In the genomic region with DNA sequence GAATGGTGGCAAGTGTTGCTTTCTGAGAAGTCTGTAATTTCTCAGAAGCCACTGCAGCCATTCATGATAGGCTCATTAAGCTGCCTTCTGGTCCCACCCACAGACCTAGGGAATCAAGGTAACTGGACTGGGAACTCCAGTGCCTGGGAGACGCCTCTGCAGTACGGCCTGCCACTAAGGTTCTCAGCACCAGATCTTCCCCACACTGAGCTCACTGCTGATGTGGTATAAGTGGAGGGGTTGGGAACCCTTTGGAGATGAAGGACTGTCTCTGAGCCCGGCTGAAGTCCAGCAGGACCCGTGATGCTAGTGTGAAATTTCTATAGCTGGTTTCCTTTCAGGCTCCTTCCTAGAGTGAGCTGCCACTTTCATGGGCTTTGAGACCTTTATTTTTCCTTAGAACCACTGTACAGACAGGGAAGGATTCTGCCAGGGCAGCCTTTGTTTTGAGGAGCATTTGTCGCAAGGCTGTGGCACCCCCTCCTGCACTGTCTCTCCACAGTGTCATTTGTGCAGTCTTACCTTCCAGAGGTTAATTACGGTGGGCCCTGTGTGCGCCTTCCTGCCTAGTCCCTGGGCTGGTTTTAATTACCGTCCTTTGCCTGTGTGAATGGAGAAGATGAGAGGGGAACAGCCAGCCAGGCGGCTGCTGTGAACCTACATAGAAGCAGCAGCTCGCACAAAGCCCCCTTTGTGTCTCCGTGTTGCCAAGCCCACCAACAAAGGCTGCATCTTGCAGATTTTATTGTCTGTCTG, we compare ENCODE assay signal across 12 mouse cellular contexts.
DNase-seq lines count a peak whose midpoint lies in the region; ATAC-seq and TF ChIP-seq lines count a peak whose summit lies in the region.
"Had no signal": no experiment of that assay in that cellular context is flagged by ENCODE, and none has a peak within 500 bp of the region (broad histone marks: within the 10 kb centered on the region; RNA-seq: fewer than 3 reads in every experiment).

No protein-coding gene starts in this region.

- H3K4me1 ChIP-seq in kidney, adult 2 months (ENCODE audit: control insufficient read depth, insufficient read depth, low read length) = no peaks in the 10 kb centered on the region
- peaks cover 47% of the 10 kb centered on the region for H3K4me1 ChIP-seq in forebrain, embryonic 13.5 days
- peaks cover 44% of the 10 kb centered on the region for H3K4me1 ChIP-seq in limb, embryonic 13.5 days
- peaks cover 32% of the 10 kb centered on the region for H3K4me1 ChIP-seq in olfactory bulb, adult 2 months (ENCODE audit: control insufficient read depth, insufficient read depth, low read length)

- TF ChIP-seq CTCF in kidney, adult 2 months (conservative IDR thresholded peaks at IDR 0.05; ENCODE audit: insufficient read depth, insufficient read length, low read depth, low read length) = no peak
- no peak for TF ChIP-seq CTCF in olfactory bulb, adult 2 months (IDR thresholded peaks at IDR 0.05; ENCODE audit: insufficient read depth, low read depth, low read length)

- no peaks in the 10 kb centered on the region for H3K27me3 ChIP-seq in kidney, adult 2 months (replicated peaks; ENCODE audit: control insufficient read depth, insufficient read depth, low read length)
- no peaks in the 10 kb centered on the region for H3K27me3 ChIP-seq in forebrain, embryonic 13.5 days
- peaks cover 6% of the 10 kb centered on the region; the same call in 1 of the 2 replicates for H3K27me3 ChIP-seq in limb, embryonic 13.5 days
- H3K27me3 ChIP-seq: megakaryocyte, embryonic 14.5 days had no signal

- H3K27ac ChIP-seq in kidney, adult 2 months (ENCODE audit: insufficient read depth, low read depth, low read length) = no peak overlapping the region
- H3K27ac ChIP-seq in forebrain, embryonic 13.5 days = peak overlapping the region; percentile 94
- H3K27ac ChIP-seq in limb, embryonic 13.5 days = peak overlapping the region; percentile 55
- H3K27ac ChIP-seq in olfactory bulb, adult 2 months (ENCODE audit: insufficient read depth, low read depth, low read length) = peak overlapping the region; percentile 50

- H3K4me3 ChIP-seq in kidney, adult 2 months (ENCODE audit: insufficient read depth, low read depth, low read length) = no peak overlapping the region
- no peak overlapping the region for H3K4me3 ChIP-seq in forebrain, embryonic 13.5 days
- H3K4me3 ChIP-seq in limb, embryonic 13.5 days = no peak overlapping the region
- H3K4me3 ChIP-seq in olfactory bulb, adult 2 months (ENCODE audit: insufficient read depth, low read depth, low read length) = no peak overlapping the region
- H3K4me3 ChIP-seq: megakaryocyte, embryonic 14.5 days had no signal

- no peaks in the 10 kb centered on the region for H3K36me3 ChIP-seq in kidney, adult 2 months (ENCODE audit: control insufficient read depth, insufficient read depth, low read length)
- peaks cover 6% of the 10 kb centered on the region; the same call in 1 of the 2 replicates for H3K36me3 ChIP-seq in forebrain, embryonic 13.5 days (ENCODE audit: poor library complexity, severe bottlenecking)
- H3K36me3 ChIP-seq in limb, embryonic 13.5 days = peaks cover 4% of the 10 kb centered on the region

- ATAC-seq in forebrain, embryonic 13.5 days = peak; percentile 88
- ATAC-seq in limb, embryonic 13.5 days (ENCODE audit: low FRiP score, low read depth) = peak; percentile 64

- DNase-seq in kidney, postnatal 4 days = peak; percentile 23 to 24
- no peak for DNase-seq in kidney, adult 2 months
- no peak for DNase-seq in lung, adult 18-20 months
- DNase-seq in lung, postnatal 10 days = no peak
- no peak for DNase-seq in thymus, postnatal 25 days
- DNase-seq: adrenal gland, postnatal 14 days; right cerebral cortex, postnatal 4 days; thymus, postnatal 4 days had no signal

- no peak for TF ChIP-seq POLR2A in kidney, adult 2 months (IDR thresholded peaks at IDR 0.05; ENCODE audit: low read depth, low read length)
- no peak for TF ChIP-seq POLR2A in olfactory bulb, adult 2 months (IDR thresholded peaks at IDR 0.05; ENCODE audit: insufficient read depth, low read depth, low read length)

- peak overlapping the region; percentile 42 for H3K4me2 ChIP-seq in forebrain, embryonic 13.5 days
- peak overlapping the region; percentile 35 for H3K4me2 ChIP-seq in limb, embryonic 13.5 days (replicated peaks)

- peak overlapping the region; percentile 51 for H3K9ac ChIP-seq in forebrain, embryonic 13.5 days
- peak overlapping the region; percentile 19; the same call in 1 of the 2 replicates for H3K9ac ChIP-seq in limb, embryonic 13.5 days

- H3K9me3 ChIP-seq in forebrain, embryonic 13.5 days (replicated peaks) = no peaks in the 10 kb centered on the region
- no peaks in the 10 kb centered on the region for H3K9me3 ChIP-seq in limb, embryonic 13.5 days
- H3K9me3 ChIP-seq: megakaryocyte, embryonic 14.5 days had no signal

- 47% methylated on average over 11 of the region's 11 CpGs for WGBS in kidney, adult 2 months
- WGBS in forebrain, embryonic 13.5 days = 5% methylated on average over 11 of the region's 11 CpGs
- 12% methylated on average over 11 of the region's 11 CpGs for WGBS in limb, embryonic 13.5 days
- 30% methylated on average over 11 of the region's 11 CpGs for WGBS in olfactory bulb, adult 2 months

Comparison
In these comparisons a context has a peak if more than half of its experiments do, and no peak if none do; other contexts are left out.
1. DNase-seq: peak in kidney, postnatal 4 days (2 of 2); none in kidney, adult 2 months (single experiment), lung, adult 18-20 months (0 of 2), lung, postnatal 10 days (single experiment) and thymus, postnatal 25 days (single experiment).